Mouse (Mus musculus) cortical plate, adult 2 months (tissue): ENCODE measurements around the gene Fbxw11.

ENCODE experiments used
- CTCF ChIP-seq: fragments of 200-500 bp; IDR thresholded peaks from 2 replicates; pipeline ENCODE4 v1.5.1; 2011; ENCODE audit warnings: mild to moderate bottlenecking, control low read depth, low read length; ENCODE audit not compliant: insufficient read depth; ENCODE audit errors: extremely low read depth
- POLR2A ChIP-seq: fragments of 200-500 bp; IDR thresholded peaks from 2 replicates; pipeline ENCODE4 v1.6.1; 2011; ENCODE audit warnings: mild to moderate bottlenecking, low read length, control low read depth; ENCODE audit not compliant: insufficient read depth; ENCODE audit errors: extremely low read depth

- TF ChIP-seq CTCF (no peak), POLR2A (no peak)
These were observed 80.1 kb downstream of the Fbxw11 start for GRCm38 (mm10) chr11:32722653-32723052.
